8 mouse cellular contexts compared by ENCODE assay signal in the genomic region with DNA sequence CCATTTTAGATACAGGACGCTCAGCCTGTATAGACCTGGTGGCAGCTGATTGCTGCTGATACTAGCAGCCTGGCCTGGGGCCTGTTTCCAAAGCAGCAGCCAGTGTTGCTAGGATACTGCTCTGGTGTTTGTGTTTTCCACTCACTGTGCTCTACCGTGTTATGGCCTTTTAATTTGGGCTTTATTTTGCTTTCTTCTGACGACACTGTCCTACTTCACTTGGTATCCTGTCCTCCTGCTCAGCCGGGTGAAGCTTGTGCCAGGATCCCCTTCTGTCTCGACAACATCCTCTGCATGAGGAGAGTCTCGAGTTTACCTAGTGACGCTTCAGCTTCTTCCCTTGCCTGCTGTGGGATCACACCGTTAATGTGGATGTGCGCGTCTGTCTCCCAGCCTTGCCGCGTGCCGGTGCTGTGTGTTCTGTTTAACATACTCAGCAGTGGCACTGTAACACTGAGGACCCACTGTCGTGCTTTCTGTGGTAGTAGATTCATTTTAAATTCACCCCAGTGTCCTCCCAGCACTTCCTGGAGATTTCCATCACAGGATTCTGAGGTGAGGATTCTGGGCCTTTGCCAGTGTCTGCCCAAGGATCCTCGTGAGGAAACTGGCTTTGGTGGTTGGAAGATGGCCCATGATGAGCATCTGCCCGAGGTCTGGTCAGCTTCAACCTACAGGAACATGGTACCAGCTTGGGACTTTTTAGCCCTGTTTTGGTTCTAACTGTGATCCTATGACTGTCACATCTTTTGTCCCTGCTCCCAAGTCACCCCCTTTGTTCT. TPM values are rescaled to one million over a fixed set of nuclear protein-coding genes. Genes with fewer than 3 reads are reported as not detected.
A peak's percentile ranks its signal among the peaks of the same experiment; 100 is the strongest.
DNase-seq lines count a peak whose midpoint lies in the region; ATAC-seq lines count a peak whose summit lies in the region.

No protein-coding gene starts in this region.

- ATAC-seq in monocyte, adult 5-6 weeks (replicated peaks; ENCODE audit: insufficient number of reproducible peaks, low FRiP score, low TSS enrichment, poor library complexity, severe bottlenecking) = no peak

- DNase-seq in embryo, embryonic 10.5 days (ENCODE audit: low spot score) = peak; percentile 26
- DNase-seq in embryo, embryonic 10 days (ENCODE audit: low spot score) = no peak
- peak; percentile 5 for DNase-seq in Muller cell, postnatal 12 days (ENCODE audit: inconsistent ontology term)
- DNase-seq in heart, adult 18-20 months = peak; percentile 54 to 75
- DNase-seq in kidney, postnatal 10 days = peak; percentile 29
- DNase-seq in lung, postnatal 25 days (ENCODE audit: low spot score) = peak; percentile 39
- DNase-seq in urinary bladder, adult 18-20 months (ENCODE audit: low spot score in 2 of 2) = no peak

RNA-seq across cellular contexts. Expression of a gene that starts 50.6 kb away (rescaled TPM):
- total RNA-seq in heart, adult 18-20 months (2021) = 10 to 100 TPM; 21.8 to 23.4 TPM
- 99.1 to 134 TPM (median 122 TPM) in 3 replicates for total RNA-seq in monocyte, adult 5-6 weeks (2017)

Comparison
In these comparisons a context has a peak if more than half of its experiments do, and no peak if none do; other contexts are left out.
1. DNase-seq: peak in embryo, embryonic 10.5 days (single experiment), Muller cell, postnatal 12 days (single experiment), heart, adult 18-20 months (2 of 2), kidney, postnatal 10 days (single experiment) and lung, postnatal 25 days (single experiment); none in embryo, embryonic 10 days (single experiment) and urinary bladder, adult 18-20 months (0 of 2).